Mouse (Mus musculus): ENCODE results near the gene Gm28048.

- TF ChIP-seq POLR2A (IDR thresholded peaks at IDR 0.05; ENCODE audit: borderline replicate concordance, control insufficient read depth, low read depth, low read length) (no peak), CTCF (IDR thresholded peaks at IDR 0.05; ENCODE audit: control insufficient read depth, insufficient read depth, low read length) (no peak)
These were observed 150.0 kb downstream of the Gm28048 start for GRCm38 (mm10) chr11:22831916-22832315.
